Mouse (Mus musculus) brain, embryonic 14.5 days (tissue): ENCODE data around the gene Slit3.

ENCODE experiments used
- CTCF ChIP-seq: fragments of 200-500 bp; IDR thresholded peaks from 2 replicates; pipeline ENCODE4 v1.5.1; 2012; ENCODE audit warnings: inconsistent platforms, mild to moderate bottlenecking, moderate library complexity, borderline replicate concordance; ENCODE audit not compliant: insufficient read depth, insufficient read length; ENCODE audit errors: extremely low read depth
- POLR2A ChIP-seq: fragments of 200-500 bp; IDR thresholded peaks from 2 replicates; pipeline ENCODE4 v1.6.1; 2012; ENCODE audit warnings: mild to moderate bottlenecking, inconsistent platforms, borderline replicate concordance; ENCODE audit not compliant: poor library complexity, insufficient read depth, insufficient read length, severe bottlenecking; ENCODE audit errors: extremely low read depth

DNA sequence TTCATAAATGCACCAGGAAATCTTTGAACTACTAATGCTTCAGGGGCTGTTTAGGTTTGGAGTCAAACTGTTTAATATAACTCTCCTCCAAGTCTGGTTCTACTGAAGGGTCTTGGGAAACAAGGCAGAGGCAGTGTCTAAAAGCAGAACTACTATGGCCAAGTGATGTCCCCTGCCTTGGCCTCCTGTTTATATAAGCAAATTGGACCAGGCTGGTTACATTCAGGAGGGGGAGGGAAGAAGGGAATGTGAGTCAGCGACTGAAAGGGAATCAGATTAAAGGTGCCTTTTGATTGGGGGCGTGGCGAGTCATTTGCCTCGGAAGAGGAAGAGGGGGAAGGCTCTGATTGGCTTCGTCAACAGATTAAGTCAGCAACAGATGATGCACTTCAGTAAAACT lies 249.7 kb downstream of the Slit3 start:
- no peak for TF ChIP-seq POLR2A
- no peak for TF ChIP-seq CTCF
